Mouse (Mus musculus) hindbrain, embryonic 12.5 days (tissue): ENCODE data around the gene Hbb-bs. TPM values are rescaled to one million over a fixed set of nuclear protein-coding genes. Genes with fewer than 3 reads are reported as not detected.
"Not testable (repeated sequence)": the region's sequence is repeated elsewhere in the genome, so short reads cannot be mapped to it uniquely, and the experiment has no call there.

Experiments used
- ATAC-seq: fragments of 200-750 bp; cut with Nextera tagmentation; 2 replicates; pipeline ENCODE4 v1.8.0; 2017; ENCODE audit warnings: moderate TSS enrichment; ENCODE audit not compliant: low FRiP score
- H3K27ac ChIP-seq: fragments of 300-500 bp; sonication (generic); 2 replicates; pipeline ENCODE4 v1.5.1; 2016; ENCODE audit warnings: mild to moderate bottlenecking
- H3K27me3 ChIP-seq: fragments of 300-500 bp; sonication (generic); 2 replicates; pipeline ENCODE4 v1.6.1; 2016; ENCODE audit warnings: mild to moderate bottlenecking
- H3K36me3 ChIP-seq: fragments of 300-500 bp; sonication (generic); 2 replicates; pipeline ENCODE4 v1.6.1; 2016; ENCODE audit warnings: mild to moderate bottlenecking
- H3K4me1 ChIP-seq: fragments of 300-500 bp; sonication (generic); 2 replicates; pipeline ENCODE4 v1.6.1; 2016
- H3K4me2 ChIP-seq: fragments of 300-500 bp; sonication (generic); replicated peaks from 2 replicates; pipeline ENCODE4 v1.6.1; 2016; ENCODE audit warnings: mild to moderate bottlenecking
- H3K4me3 ChIP-seq: fragments of 300-500 bp; sonication (generic); 2 replicates; pipeline ENCODE4 v1.5.1; 2016; ENCODE audit warnings: mild to moderate bottlenecking
- H3K9ac ChIP-seq: fragments of 300-500 bp; sonication (generic); 2 replicates; pipeline ENCODE4 v1.6.1; 2016; ENCODE audit warnings: mild to moderate bottlenecking, moderate library complexity
- H3K9me3 ChIP-seq: fragments of 300-500 bp; sonication (generic); replicated peaks from 2 replicates; pipeline ENCODE4 v1.6.1; 2016; ENCODE audit warnings: mild to moderate bottlenecking
- WGBS: fragments of 180-500 bp; shearing (Covaris S2); methylation state at CpG from one replicate; pipeline ENCODE4 v1.1.7; 2016; 5-methylcytosine and 5-hydroxymethylcytosine counted together
- polyA plus RNA-seq: library from polyadenylated mRNA; unstranded; fragments of >200 nt; fragmentation: Nextera tagmentation; extraction: Ambion mirVana; gene quantifications from 2 replicates; pipeline ENCODE4 v1.2.1, GENCODE M21; 2016

Gene Hbb-bs
- polyA plus RNA-seq, 1 experiment from 2014 or later, result 772 TPM

- no peak within 1 kb of the TSS for H3K9ac ChIP-seq
- H3K9me3 ChIP-seq, result no peaks in the 10 kb centered on the region
- no peak within 1 kb of the TSS for H3K4me2 ChIP-seq
- no peaks in the 10 kb centered on the region for H3K36me3 ChIP-seq
- WGBS, result 67% methylated on average over 3 of the region's 3 CpGs
- H3K27me3 ChIP-seq, result no peaks in the 10 kb centered on the region
- H3K4me1 ChIP-seq, result no peaks in the 10 kb centered on the region
- no peak within 1 kb of the TSS for H3K27ac ChIP-seq
- H3K4me3 ChIP-seq, result no peak within 1 kb of the TSS
- ATAC-seq, result no peak
Measured at GRCm38 (mm10) chr7:103840268-103840667, 12.4 kb upstream of the Hbb-bs start, which contains the start of gene Hbb-bh2. Hbb-bh2 (minus strand) TSS chr7:103840520.

- not testable (repeated sequence) for H3K27me3 ChIP-seq, H3K4me3 ChIP-seq, ATAC-seq, H3K36me3 ChIP-seq, H3K9ac ChIP-seq, H3K27ac ChIP-seq, H3K9me3 ChIP-seq, H3K4me1 ChIP-seq, H3K4me2 ChIP-seq
- no CpG with 5 or more reads among the region's 2 CpGs for WGBS
Measured at GRCm38 (mm10) chr7:103827139-103827538, 757 bp downstream of the Hbb-bs start.

- ATAC-seq, result no peak
- no peaks in the 10 kb centered on the region for H3K27me3 ChIP-seq
- no peaks in the 10 kb centered on the region for H3K4me1 ChIP-seq
- WGBS, result 66% methylated on average over 3 of the region's 3 CpGs
- no peak overlapping the region for H3K9ac ChIP-seq
- no peaks in the 10 kb centered on the region for H3K9me3 ChIP-seq
- no peak overlapping the region for H3K4me2 ChIP-seq
- H3K36me3 ChIP-seq, result no peaks in the 10 kb centered on the region
- H3K4me3 ChIP-seq, result no peak overlapping the region
- no peak overlapping the region for H3K27ac ChIP-seq
Measured at GRCm38 (mm10) chr7:103826255-103826887, 1.5 kb downstream of the Hbb-bs start.

DNA sequence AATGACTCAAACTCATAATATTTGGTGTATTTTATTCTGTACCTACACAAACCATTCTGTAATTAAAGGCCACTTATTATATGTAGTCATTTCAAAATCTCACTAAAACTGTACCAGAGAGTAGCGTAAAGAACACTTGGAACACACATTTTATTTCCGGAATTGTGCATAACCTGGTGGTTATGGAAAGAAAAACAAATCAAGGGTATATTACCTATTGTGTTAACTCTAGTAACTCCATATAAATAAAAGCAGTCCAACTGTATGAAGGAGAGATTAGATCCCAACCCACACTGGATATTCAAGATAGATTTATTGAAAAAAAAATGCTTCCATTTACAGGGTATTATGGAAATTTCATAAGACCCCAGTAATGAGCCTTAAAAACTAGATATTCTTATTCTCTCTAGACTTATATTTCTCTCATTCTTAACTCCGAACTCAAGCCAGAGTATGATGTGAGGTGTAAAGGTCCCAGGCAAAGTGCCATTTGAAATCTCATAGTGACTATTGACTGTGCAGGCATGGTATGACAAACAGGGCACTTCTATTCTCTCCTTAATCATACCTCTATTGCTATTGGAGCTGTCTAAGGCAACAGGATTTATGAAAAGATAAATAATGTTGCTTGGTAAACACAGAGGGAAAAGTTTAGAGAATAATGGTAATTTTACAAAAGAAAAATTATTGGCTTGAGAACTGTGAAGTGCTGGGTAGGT, 2.2 kb downstream of the Hbb-bs start:
- Histone ChIP-seq H3K9me3 (no peaks in the 10 kb centered on the region), H3K27ac (no peak overlapping the region), H3K4me3 (no peak overlapping the region), H3K4me2 (no peak overlapping the region), H3K9ac (no peak overlapping the region), H3K36me3 (no peaks in the 10 kb centered on the region), H3K4me1 (no peaks in the 10 kb centered on the region), H3K27me3 (no peaks in the 10 kb centered on the region)
- WGBS, result 88% methylated on average over 3 of the region's 3 CpGs
- no peak for ATAC-seq

GRCm38 (mm10) chr7:103824597-103824996, 3.3 kb downstream of the Hbb-bs start:
- Histone ChIP-seq H3K27me3 (no peaks in the 10 kb centered on the region), H3K9ac (no peak overlapping the region), H3K36me3 (no peaks in the 10 kb centered on the region), H3K4me2 (no peak overlapping the region), H3K4me3 (no peak overlapping the region), H3K9me3 (no peaks in the 10 kb centered on the region), H3K4me1 (no peaks in the 10 kb centered on the region), H3K27ac (no peak overlapping the region)
- WGBS, result 89% methylated on average over 2 of the region's 2 CpGs
- ATAC-seq, result no peak

- WGBS, result no CpG with 5 or more reads among the region's 2 CpGs
Measured at GRCm38 (mm10) chr7:103815085-103815484, 12.8 kb downstream of the Hbb-bs start.

GRCm38 (mm10) chr7:103813766-103814165, 14.1 kb downstream of the Hbb-bs start, which contains the start of gene Hbb-bt:
Hbb-bt (minus strand) TSS chr7:103813996.
- no peaks in the 10 kb centered on the region for H3K9me3 ChIP-seq
- H3K4me2 ChIP-seq, result no peak within 1 kb of the TSS
- H3K9ac ChIP-seq, result no peak within 1 kb of the TSS
- H3K4me3 ChIP-seq, result no peak within 1 kb of the TSS
- WGBS, result 88% methylated on average over 3 of the region's 3 CpGs
- no peaks in the 10 kb centered on the region for H3K36me3 ChIP-seq
- no peak for ATAC-seq
- no peak within 1 kb of the TSS for H3K27ac ChIP-seq
- no peaks in the 10 kb centered on the region for H3K27me3 ChIP-seq
- H3K4me1 ChIP-seq, result no peaks in the 10 kb centered on the region

More at GRCm38 (mm10) chr7:103815085-103815484, 12.8 kb downstream of the Hbb-bs start:
- H3K36me3 ChIP-seq, H3K27ac ChIP-seq, H3K4me3 ChIP-seq, H3K4me2 ChIP-seq, H3K9ac ChIP-seq, H3K4me1 ChIP-seq, H3K9me3 ChIP-seq, ATAC-seq, H3K27me3 ChIP-seq: not testable (repeated sequence)

GRCm38 (mm10) chr7:103813152-103813551, 14.7 kb downstream of the Hbb-bs start:
- H3K9ac ChIP-seq, H3K27ac ChIP-seq, H3K9me3 ChIP-seq, ATAC-seq, H3K4me2 ChIP-seq, H3K36me3 ChIP-seq, H3K27me3 ChIP-seq, H3K4me3 ChIP-seq, H3K4me1 ChIP-seq: not testable (repeated sequence)
- WGBS, result no CpG with 5 or more reads among the region's 3 CpGs

DNA sequence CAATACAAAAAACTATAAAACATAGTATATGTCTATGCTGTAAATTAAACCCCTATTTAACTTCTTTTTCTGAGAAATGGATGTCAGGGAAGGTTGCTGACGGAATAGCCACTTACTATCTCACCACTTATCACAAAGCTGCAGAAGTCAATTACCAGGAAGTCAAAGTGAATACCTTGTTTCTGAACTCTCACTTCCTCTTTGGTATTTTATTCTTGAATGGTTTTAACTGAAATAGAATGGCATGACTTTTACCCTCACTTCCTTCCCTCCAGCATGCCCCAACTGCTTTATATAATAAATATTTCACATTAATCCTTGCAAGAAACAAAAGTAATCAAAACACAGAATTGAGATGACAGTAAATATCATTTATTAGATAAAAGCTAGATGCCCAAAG, 15.7 kb downstream of the Hbb-bs start:
- WGBS, result 78% methylated on average over 1 of the region's 1 CpGs
- Histone ChIP-seq H3K36me3 (no peaks in the 10 kb centered on the region), H3K9ac (no peak overlapping the region), H3K27me3 (no peaks in the 10 kb centered on the region), H3K9me3 (no peaks in the 10 kb centered on the region), H3K27ac (no peak overlapping the region), H3K4me1 (no peaks in the 10 kb centered on the region), H3K4me2 (no peak overlapping the region), H3K4me3 (no peak overlapping the region)
- ATAC-seq, result no peak

- ATAC-seq, result no peak
- 100% methylated on average over 1 of the region's 1 CpGs for WGBS
Measured at GRCm38 (mm10) chr7:103811223-103811845, 16.6 kb downstream of the Hbb-bs start.

GRCm38 (mm10) chr7:103810746-103811145, 17.1 kb downstream of the Hbb-bs start:
- no peak overlapping the region for H3K9ac ChIP-seq
- no peaks in the 10 kb centered on the region for H3K36me3 ChIP-seq
- no peaks in the 10 kb centered on the region for H3K9me3 ChIP-seq
- WGBS, result 90% methylated on average over 3 of the region's 3 CpGs
- H3K4me2 ChIP-seq, result no peak overlapping the region
- no peak for ATAC-seq
- no peaks in the 10 kb centered on the region for H3K27me3 ChIP-seq
- no peaks in the 10 kb centered on the region for H3K4me1 ChIP-seq
- no peak overlapping the region for H3K27ac ChIP-seq
- H3K4me3 ChIP-seq, result no peak overlapping the region

More at GRCm38 (mm10) chr7:103811223-103811845, 16.6 kb downstream of the Hbb-bs start:
- Histone ChIP-seq H3K9me3 (no peaks in the 10 kb centered on the region), H3K4me3 (no peak overlapping the region), H3K27me3 (no peaks in the 10 kb centered on the region), H3K27ac (no peak overlapping the region), H3K36me3 (no peaks in the 10 kb centered on the region), H3K4me1 (no peaks in the 10 kb centered on the region), H3K9ac (no peak overlapping the region), H3K4me2 (no peak overlapping the region)

DNA sequence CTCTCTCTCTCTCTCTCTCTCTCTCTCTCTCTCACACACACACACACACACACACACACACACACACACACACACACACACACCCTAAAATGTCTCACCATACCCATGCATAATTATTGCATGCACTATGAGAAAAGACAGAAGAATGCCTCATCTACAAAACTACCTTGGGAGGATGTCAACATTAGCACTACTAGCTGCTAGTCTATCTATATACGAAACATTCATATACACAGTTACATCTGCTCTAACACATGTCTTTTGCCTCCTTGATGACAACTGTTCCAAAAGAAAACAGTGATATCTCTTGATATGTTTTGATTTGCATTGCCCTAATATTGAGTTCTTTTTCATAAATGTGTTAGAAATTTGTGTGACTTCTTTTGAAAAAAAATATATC, 17.6 kb downstream of the Hbb-bs start:
- Histone ChIP-seq H3K27ac (no peak overlapping the region), H3K4me1 (no peaks in the 10 kb centered on the region), H3K27me3 (no peaks in the 10 kb centered on the region), H3K4me2 (no peak overlapping the region), H3K4me3 (no peak overlapping the region), H3K9ac (no peak overlapping the region), H3K36me3 (no peaks in the 10 kb centered on the region), H3K9me3 (no peaks in the 10 kb centered on the region)
- WGBS, result 78% methylated on average over 1 of the region's 1 CpGs
- no peak for ATAC-seq
